Mouse (Mus musculus) kidney, embryonic 16.5 days (tissue): ENCODE measurements around the gene Zfp605. TPM values are rescaled to one million over a fixed set of nuclear protein-coding genes. Genes with fewer than 3 reads are reported as not detected.

Experiments
- ATAC-seq: fragments of 200-750 bp; cut with Nextera tagmentation; 2 replicates; pipeline ENCODE4 v1.8.0; 2017; ENCODE audit warnings: moderate TSS enrichment; ENCODE audit not compliant: low FRiP score, low TSS enrichment
- H3K27ac ChIP-seq: fragments of 300-500 bp; sonication (generic); 2 replicates; pipeline ENCODE4 v1.5.1; 2014; ENCODE audit warnings: low read length
- H3K27me3 ChIP-seq: fragments of 300-500 bp; sonication (generic); 2 replicates; pipeline ENCODE4 v1.6.1; 2014; ENCODE audit warnings: low read length, control low read depth, mixed read lengths; ENCODE audit not compliant: insufficient read depth
- H3K36me3 ChIP-seq: fragments of 300-500 bp; sonication (generic); 2 replicates; pipeline ENCODE4 v1.6.1; 2014; ENCODE audit warnings: low read length, control low read depth, mixed read lengths; ENCODE audit not compliant: insufficient read depth
- H3K4me1 ChIP-seq: fragments of 300-500 bp; sonication (generic); 2 replicates; pipeline ENCODE4 v1.6.1; 2014; ENCODE audit warnings: low read length, control low read depth, mixed read lengths; ENCODE audit not compliant: insufficient read depth
- H3K4me2 ChIP-seq: fragments of 300-500 bp; sonication (generic); replicated peaks from 2 replicates; pipeline ENCODE4 v1.6.1; 2014; ENCODE audit warnings: low read depth, low read length
- H3K4me3 ChIP-seq: fragments of 300-500 bp; sonication (generic); 2 replicates; pipeline ENCODE4 v1.5.1; 2014; ENCODE audit warnings: mild to moderate bottlenecking, low read length
- H3K9ac ChIP-seq: fragments of 300-500 bp; sonication (generic); replicated peaks from 2 replicates; pipeline ENCODE4 v1.6.1; 2014; ENCODE audit warnings: low read length
- H3K9me3 ChIP-seq: fragments of 300-500 bp; sonication (generic); 2 replicates; pipeline ENCODE4 v1.6.1; 2016; ENCODE audit warnings: low read length, control low read depth
- WGBS: fragments of 180-500 bp; shearing (Covaris S2); extraction: QIAGEN DNeasy Blood & Tissue Kit; methylation state at CpG from one replicate; pipeline ENCODE4 v1.1.7; 2014; 5-methylcytosine and 5-hydroxymethylcytosine counted together
- polyA plus RNA-seq: library from polyadenylated mRNA; unstranded; fragments of >200 nt; fragmentation: Nextera tagmentation; extraction: Ambion mirVana; gene quantifications from 2 replicates; pipeline ENCODE4 v1.2.1, GENCODE M21; 2015

The Zfp605 gene
- polyA plus RNA-seq, 1 experiment from 2014 or later = 4.5 TPM

- Histone ChIP-seq H3K4me3 (peak overlapping the region; percentile 32), H3K27ac (no peak overlapping the region), H3K4me1 (peaks cover 27% of the 10 kb centered on the region), H3K27me3 (no peaks in the 10 kb centered on the region), H3K9ac (peak overlapping the region; percentile 36), H3K4me2 (peak overlapping the region; percentile 80), H3K36me3 (peaks cover 33% of the 10 kb centered on the region), H3K9me3 (0 out of 2 replicates have a peak, but pooled peaks cover 8% of the 10 kb centered on the region)
- peak; percentile 25; the same call in 1 of the 2 replicates for ATAC-seq
- WGBS = 1% methylated on average over 33 of the region's 37 CpGs
Observed at GRCm38 (mm10) chr5:110100921-110101631, 8.8 kb upstream of the Zfp605 start.

GRCm38 (mm10) chr5:110101716-110102347 is 8.1 kb upstream of the Zfp605 start:
- Histone ChIP-seq H3K27me3 (no peaks in the 10 kb centered on the region), H3K9ac (peak overlapping the region; percentile 36; the same call in 1 of the 2 replicates), H3K4me3 (peak overlapping the region; percentile 32), H3K4me2 (peak overlapping the region; percentile 80), H3K36me3 (peaks cover 38% of the 10 kb centered on the region), H3K9me3 (0 out of 2 replicates have a peak, but pooled peaks cover 8% of the 10 kb centered on the region), H3K27ac (no peak overlapping the region), H3K4me1 (peaks cover 35% of the 10 kb centered on the region)
- 15% methylated on average over 34 of the region's 34 CpGs for WGBS
- ATAC-seq = peak; percentile 19; the same call in 1 of the 2 replicates

DNA sequence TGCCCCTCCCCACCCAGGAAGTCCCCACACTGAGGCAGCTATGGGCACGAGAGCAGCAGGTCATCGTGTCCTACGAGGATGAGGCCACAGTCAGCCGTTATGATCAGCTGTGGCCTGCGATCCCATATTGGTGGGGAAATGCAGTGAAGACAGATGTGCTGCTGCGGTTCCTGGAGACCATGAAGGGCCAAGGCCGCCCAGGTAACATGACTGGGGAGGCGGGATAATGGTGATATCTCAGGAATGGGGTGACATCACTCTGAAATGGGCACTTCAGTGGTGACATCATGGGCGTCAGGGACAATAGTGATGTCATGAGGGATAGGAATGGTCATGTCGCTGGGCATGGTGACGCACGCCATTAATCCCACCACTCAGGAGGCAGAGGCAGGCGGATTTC is 7.5 kb upstream of the Zfp605 start:
- Histone ChIP-seq H3K4me1 (peaks cover 38% of the 10 kb centered on the region), H3K9me3 (0 out of 2 replicates have a peak, but pooled peaks cover 8% of the 10 kb centered on the region), H3K9ac (no peak overlapping the region), H3K4me3 (no peak overlapping the region), H3K36me3 (peaks cover 38% of the 10 kb centered on the region), H3K27ac (no peak overlapping the region), H3K27me3 (no peaks in the 10 kb centered on the region), H3K4me2 (no peak overlapping the region)
- 91% methylated on average over 13 of the region's 13 CpGs for WGBS
- no peak for ATAC-seq

DNA sequence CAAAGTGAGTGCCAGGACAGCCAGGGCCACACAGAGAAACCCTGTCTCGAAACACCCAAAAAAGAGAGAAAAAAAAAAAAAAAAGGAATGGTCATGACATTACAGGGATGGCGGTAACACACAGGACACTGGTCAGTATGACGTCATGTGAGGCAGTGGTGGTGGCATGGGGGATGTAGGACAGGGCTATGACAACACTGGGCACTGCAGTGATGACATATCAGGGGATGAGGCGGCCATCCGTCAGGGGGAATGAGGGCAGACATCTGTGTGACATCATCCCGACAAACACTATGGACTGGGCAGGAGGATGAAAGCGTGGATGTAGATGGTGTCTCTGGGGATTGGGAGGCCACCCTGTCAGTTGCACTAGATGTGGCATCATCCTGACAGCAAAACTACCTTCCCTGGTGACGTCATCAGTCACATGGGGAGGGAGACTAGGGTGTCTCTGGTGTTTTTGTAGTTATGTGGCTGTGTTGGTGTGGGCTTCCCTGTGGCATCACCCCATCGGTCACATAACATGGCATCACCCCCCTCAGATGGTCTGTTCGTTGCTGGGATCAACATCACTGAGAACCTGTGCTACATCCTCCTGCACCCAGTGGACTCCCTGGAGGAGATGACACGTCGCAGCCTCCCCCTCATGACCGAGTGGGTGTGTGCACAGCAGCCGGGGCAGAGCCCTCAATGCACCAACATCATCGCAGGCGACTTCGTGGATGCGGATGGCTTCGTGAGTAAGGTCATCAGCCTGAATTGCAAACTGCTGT is 6.9 kb upstream of the Zfp605 start:
- H3K4me1 ChIP-seq = peaks cover 38% of the 10 kb centered on the region
- no peak overlapping the region for H3K27ac ChIP-seq
- ATAC-seq = no peak
- no peaks in the 10 kb centered on the region for H3K27me3 ChIP-seq
- WGBS = 95% methylated on average over 19 of the region's 19 CpGs
- H3K36me3 ChIP-seq = peaks cover 38% of the 10 kb centered on the region
- H3K4me3 ChIP-seq = no peak overlapping the region
- no peak overlapping the region for H3K9ac ChIP-seq
- no peak overlapping the region for H3K4me2 ChIP-seq
- H3K9me3 ChIP-seq = 0 out of 2 replicates have a peak, but pooled peaks cover 8% of the 10 kb centered on the region

- H3K27ac ChIP-seq = no peak overlapping the region
- no peak overlapping the region for H3K4me3 ChIP-seq
- peaks cover 38% of the 10 kb centered on the region for H3K36me3 ChIP-seq
- H3K4me1 ChIP-seq = peaks cover 38% of the 10 kb centered on the region
- H3K9ac ChIP-seq = no peak overlapping the region
- WGBS = 95% methylated on average over 27 of the region's 27 CpGs
- no peaks in the 10 kb centered on the region for H3K27me3 ChIP-seq
- ATAC-seq = no peak
- H3K4me2 ChIP-seq = no peak overlapping the region
- 0 out of 2 replicates have a peak, but pooled peaks cover 8% of the 10 kb centered on the region for H3K9me3 ChIP-seq
Observed at GRCm38 (mm10) chr5:110103901-110104615, 5.8 kb upstream of the Zfp605 start.

DNA sequence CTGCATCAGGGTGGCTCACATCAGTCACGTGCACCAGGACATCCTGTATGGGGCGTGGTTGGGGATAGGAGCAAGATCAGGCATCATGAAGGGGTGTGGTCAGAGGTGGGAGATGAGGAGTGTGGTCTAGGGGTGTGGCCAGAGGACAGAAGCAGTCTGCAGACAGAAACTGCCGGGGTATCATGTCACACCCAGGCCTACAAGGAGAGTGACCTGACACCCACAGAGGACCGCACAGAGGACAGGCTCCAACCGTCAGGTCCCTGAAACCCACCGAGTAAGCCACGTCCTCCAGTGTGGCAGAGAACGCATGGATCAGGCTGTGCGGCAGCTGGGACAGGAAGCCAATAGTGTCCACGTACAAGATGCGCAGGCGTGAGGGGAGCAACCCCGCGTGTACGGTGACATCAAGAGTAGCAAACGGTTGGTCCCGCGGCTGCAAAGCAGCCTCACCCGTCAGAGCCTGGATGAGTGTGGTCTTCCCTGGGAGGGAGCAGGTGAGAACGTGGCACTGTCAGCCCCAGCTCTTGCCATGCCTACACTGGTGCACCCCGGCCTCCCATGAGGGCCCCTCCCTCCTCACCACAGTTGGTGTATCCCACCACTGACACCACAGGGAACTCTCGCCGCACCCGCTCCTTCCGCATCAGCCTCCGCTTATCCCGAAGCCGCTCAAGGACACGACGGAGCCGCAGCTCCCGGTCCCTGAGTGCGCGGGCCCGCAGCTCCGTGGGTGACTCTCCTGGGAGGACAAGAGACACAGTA is 5.1 kb upstream of the Zfp605 start:
- Histone ChIP-seq H3K4me1 (peaks cover 34% of the 10 kb centered on the region), H3K9me3 (0 out of 2 replicates have a peak, but pooled peaks cover 8% of the 10 kb centered on the region), H3K4me2 (no peak overlapping the region), H3K27ac (no peak overlapping the region), H3K27me3 (no peaks in the 10 kb centered on the region), H3K4me3 (no peak overlapping the region), H3K36me3 (peaks cover 38% of the 10 kb centered on the region), H3K9ac (no peak overlapping the region)
- no peak for ATAC-seq
- 93% methylated on average over 36 of the region's 36 CpGs for WGBS

DNA sequence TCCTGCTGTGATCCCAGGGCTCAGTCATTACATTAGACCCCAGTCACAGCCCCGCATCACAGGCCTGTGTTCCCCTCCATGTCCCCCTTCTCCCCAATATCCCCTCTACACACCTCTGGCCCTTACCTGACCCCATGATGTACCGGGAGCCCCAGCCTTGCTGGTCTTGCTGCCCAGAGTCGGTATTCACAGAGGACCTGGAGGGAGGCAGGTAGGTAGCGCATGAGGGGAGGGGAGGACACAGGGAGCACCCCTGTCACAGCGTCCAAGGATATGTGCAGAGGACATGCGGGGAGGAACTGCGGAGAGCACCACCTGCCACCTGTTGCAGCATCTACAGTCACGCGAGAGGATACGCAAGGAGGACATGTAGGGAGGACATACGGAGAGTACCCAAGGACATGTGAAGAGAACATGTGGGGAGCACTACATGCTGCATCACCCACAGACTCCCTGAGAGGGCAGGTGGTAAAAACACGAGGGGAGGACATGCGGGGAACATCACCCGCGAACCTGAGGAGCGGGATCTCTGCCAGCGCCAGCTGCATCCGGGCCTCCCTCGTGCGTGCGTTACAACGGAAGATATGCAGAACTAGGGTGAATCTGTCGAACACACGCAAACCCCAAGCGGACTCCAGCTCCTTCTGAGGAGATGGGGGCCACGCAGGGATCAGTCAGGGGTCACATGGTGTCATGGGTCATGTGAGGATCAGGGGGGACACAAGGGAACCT is 3.6 kb upstream of the Zfp605 start:
- Histone ChIP-seq H3K9me3 (0 out of 2 replicates have a peak, but pooled peaks cover 8% of the 10 kb centered on the region), H3K4me3 (peak overlapping the region; percentile 74), H3K9ac (peak overlapping the region; percentile 84), H3K27me3 (no peaks in the 10 kb centered on the region), H3K36me3 (peaks cover 38% of the 10 kb centered on the region), H3K27ac (no peak overlapping the region), H3K4me1 (peaks cover 24% of the 10 kb centered on the region), H3K4me2 (peak overlapping the region; percentile 76)
- ATAC-seq = no peak
- 93% methylated on average over 26 of the region's 26 CpGs for WGBS

- Histone ChIP-seq H3K4me1 (peaks cover 16% of the 10 kb centered on the region), H3K36me3 (peaks cover 38% of the 10 kb centered on the region), H3K27me3 (no peaks in the 10 kb centered on the region), H3K9ac (peak overlapping the region; percentile 84), H3K4me2 (peak overlapping the region; percentile 76), H3K9me3 (0 out of 2 replicates have a peak, but pooled peaks cover 8% of the 10 kb centered on the region), H3K4me3 (peak overlapping the region; percentile 74), H3K27ac (peak overlapping the region; percentile 99)
- 10% methylated on average over 40 of the region's 41 CpGs for whole genome bisulfite sequencing
- peak; percentile 49 for ATAC-seq
Observed at GRCm38 (mm10) chr5:110106901-110107564, 2.9 kb upstream of the Zfp605 start.
